Mouse (Mus musculus) left cerebral cortex, postnatal 14 days (tissue): Measurements from ENCODE around the gene Gm39115. TPM values are rescaled to one million over a fixed set of nuclear protein-coding genes. Genes with fewer than 3 reads are reported as not detected.
"Not testable (repeated sequence)": the region's sequence is repeated elsewhere in the genome, so short reads cannot be mapped to it uniquely, and the experiment has no call there.

Experiments used
- DNase-seq, 2 experiments: peaks; one replicate each; pipeline ENCODE4 v3.0.0; 2021 to 2022; ENCODE audit warnings: low spot score in 2 of 2, mixed read lengths in 1 of 2
- intact Hi-C: fragments of 180-260 bp; cut with DNase I; formaldehyde crosslinking; loops from one replicate; pipeline ENCODE4 v1.15.1; 2025
- long read RNA-seq, 2 experiments: library from polyadenylated mRNA; stranded (forward); transcript quantifications; one replicate each; pipeline ENCODE4 v2.0.0; 2021
- total RNA-seq, 2 experiments: library from RNA; stranded (reverse); gene quantifications; 2 replicates each; pipeline ENCODE4 v1.2.3; 2021

Gm39115 gene
- total RNA-seq = not detected
- long read RNA-seq, experiment 1 = 0 reads
- long read RNA-seq, experiment 2 = 0 reads

GRCm38 (mm10) chr7:142135934-142136333 is at the start of gene Gm39115:
Gm39115 (minus strand) TSS chr7:142136034.
- DNase-seq, intact Hi-C loops: not testable (repeated sequence)

- no peak for DNase-seq
- intact Hi-C loops = no loop called here
These were observed 45.2 kb upstream of the Gm39115 start for GRCm38 (mm10) chr7:142181021-142181420.

GRCm38 (mm10) chr7:142178685-142179084 is 42.9 kb upstream of the Gm39115 start:
- DNase-seq = peak in 1 of 2 experiments; percentile 33
- intact Hi-C loops = no loop called here

- intact Hi-C loops, DNase-seq: not testable (repeated sequence)
These were observed 40.1 kb upstream of the Gm39115 start, which contains the start of gene Krtap5-2 for GRCm38 (mm10) chr7:142175905-142176304. Krtap5-2 (minus strand) TSS chr7:142176005.

GRCm38 (mm10) chr7:142169836-142170235 is 34.0 kb upstream of the Gm39115 start:
- intact Hi-C loops = no loop called here
- peak; percentile 15 to 21 for DNase-seq

- intact Hi-C loops = not testable (repeated sequence)
These were observed 29.8 kb upstream of the Gm39115 start, which contains the start of gene Gm4553 for GRCm38 (mm10) chr7:142165639-142166038. Gm4553 (minus strand) TSS chr7:142165739.

GRCm38 (mm10) chr7:142159366-142159765 is 23.5 kb upstream of the Gm39115 start:
- no peak for DNase-seq
- intact Hi-C loops = no loop called here

More at GRCm38 (mm10) chr7:142165639-142166038, 29.8 kb upstream of the Gm39115 start, which contains the start of gene Gm4553:
- not testable (repeated sequence) for DNase-seq

GRCm38 (mm10) chr7:142157013-142157412 is 21.2 kb upstream of the Gm39115 start, which contains the start of gene Gm29735:
Gm29735 (minus strand) TSS chr7:142157113.
- intact Hi-C loops, DNase-seq: not testable (repeated sequence)

- intact Hi-C loops = no loop called here
- DNase-seq = no peak
These were observed 19.5 kb upstream of the Gm39115 start for GRCm38 (mm10) chr7:142155308-142155707.

- intact Hi-C loops = no loop called here
- no peak for DNase-seq
These were observed 16.4 kb upstream of the Gm39115 start for GRCm38 (mm10) chr7:142152191-142152590.

GRCm38 (mm10) chr7:142148633-142149032 is 12.8 kb upstream of the Gm39115 start:
- intact Hi-C loops = loop anchor here (10.0 kb wide), 1 partner anchor 96 kb away; the partner anchor contains the start of gene Gm40460

GRCm38 (mm10) chr7:142146033-142146432 is 10.2 kb upstream of the Gm39115 start:
- intact Hi-C loops = loop anchor here (10.0 kb wide), 1 partner anchor 99 kb away; the partner anchor contains the start of gene Gm40460
- DNase-seq = peak; percentile 14 to 44

More at GRCm38 (mm10) chr7:142148633-142149032, 12.8 kb upstream of the Gm39115 start:
- no peak for DNase-seq

GRCm38 (mm10) chr7:142145413-142145940 is 9.6 kb upstream of the Gm39115 start:
- intact Hi-C loops = loop anchor here (10.0 kb wide), 1 partner anchor 99 kb away; the partner anchor contains the start of gene Gm40460
- peak in 1 of 2 experiments; percentile 14 for DNase-seq

- intact Hi-C loops = loop anchor here (10.0 kb wide), 1 partner anchor 100 kb away; the partner anchor contains the start of gene Gm40460
- DNase-seq = no peak
These were observed 8.7 kb upstream of the Gm39115 start, which contains the start of gene Gm45337 for GRCm38 (mm10) chr7:142144507-142144906. Gm45337 (minus strand) TSS chr7:142144607.

- intact Hi-C loops = loop anchor here (10.0 kb wide), 1 partner anchor 101 kb away; the partner anchor contains the start of gene Gm40460
- DNase-seq = not testable (repeated sequence)
These were observed 7.7 kb upstream of the Gm39115 start for GRCm38 (mm10) chr7:142143506-142144010.

- DNase-seq = no peak
- intact Hi-C loops = loop anchor here (10.0 kb wide), 1 partner anchor 104 kb away; the partner anchor contains the start of gene Gm40460
These were observed 4.9 kb upstream of the Gm39115 start for GRCm38 (mm10) chr7:142140696-142141095.

- intact Hi-C loops = no loop called here
- DNase-seq = peak; percentile 26 to 45
These were observed 1.4 kb downstream of the Gm39115 start for GRCm38 (mm10) chr7:142134206-142134995.

- DNase-seq = no peak
- intact Hi-C loops = no loop called here
These were observed 7.0 kb downstream of the Gm39115 start for GRCm38 (mm10) chr7:142128843-142129242.

GRCm38 (mm10) chr7:142120629-142121028 is 15.2 kb downstream of the Gm39115 start, which contains the start of gene Gm45618:
Gm45618 (minus strand) TSS chr7:142120729.
- intact Hi-C loops, DNase-seq: not testable (repeated sequence)
